Mouse (Mus musculus): ENCODE data around the gene Mrpl14. TPM values are rescaled to one million over a fixed set of nuclear protein-coding genes. Genes with fewer than 3 reads are reported as not detected.

The Mrpl14 gene
- total RNA-seq, 2 experiments from 2014 or later = 103 to 107 TPM

DNA sequence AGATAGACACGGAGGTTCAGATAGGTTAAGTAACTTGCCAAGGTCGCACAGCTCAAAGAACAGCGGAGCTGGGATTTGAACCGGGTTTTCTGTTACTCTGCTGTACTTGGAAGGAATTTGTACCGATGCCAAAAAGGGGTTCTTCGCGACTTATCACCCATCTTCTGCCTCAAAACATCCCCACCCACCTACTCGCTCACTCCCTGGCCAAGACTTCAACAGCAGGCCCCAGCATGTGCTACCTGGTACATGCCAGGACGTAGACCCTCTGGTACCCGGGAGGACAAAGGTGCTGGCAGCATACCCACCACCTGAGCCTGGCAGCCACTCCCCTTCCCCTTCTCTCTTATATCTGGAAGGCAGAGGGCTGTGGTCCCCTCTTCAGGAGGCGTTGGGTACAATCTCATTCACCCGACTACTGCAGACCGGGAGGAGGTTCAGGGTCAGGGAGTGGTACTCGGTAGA, 1.4 kb upstream of the Mrpl14 start:
- intact Hi-C loops (cut with DNase I) = no loop called here
- no peak for DNase-seq

DNA sequence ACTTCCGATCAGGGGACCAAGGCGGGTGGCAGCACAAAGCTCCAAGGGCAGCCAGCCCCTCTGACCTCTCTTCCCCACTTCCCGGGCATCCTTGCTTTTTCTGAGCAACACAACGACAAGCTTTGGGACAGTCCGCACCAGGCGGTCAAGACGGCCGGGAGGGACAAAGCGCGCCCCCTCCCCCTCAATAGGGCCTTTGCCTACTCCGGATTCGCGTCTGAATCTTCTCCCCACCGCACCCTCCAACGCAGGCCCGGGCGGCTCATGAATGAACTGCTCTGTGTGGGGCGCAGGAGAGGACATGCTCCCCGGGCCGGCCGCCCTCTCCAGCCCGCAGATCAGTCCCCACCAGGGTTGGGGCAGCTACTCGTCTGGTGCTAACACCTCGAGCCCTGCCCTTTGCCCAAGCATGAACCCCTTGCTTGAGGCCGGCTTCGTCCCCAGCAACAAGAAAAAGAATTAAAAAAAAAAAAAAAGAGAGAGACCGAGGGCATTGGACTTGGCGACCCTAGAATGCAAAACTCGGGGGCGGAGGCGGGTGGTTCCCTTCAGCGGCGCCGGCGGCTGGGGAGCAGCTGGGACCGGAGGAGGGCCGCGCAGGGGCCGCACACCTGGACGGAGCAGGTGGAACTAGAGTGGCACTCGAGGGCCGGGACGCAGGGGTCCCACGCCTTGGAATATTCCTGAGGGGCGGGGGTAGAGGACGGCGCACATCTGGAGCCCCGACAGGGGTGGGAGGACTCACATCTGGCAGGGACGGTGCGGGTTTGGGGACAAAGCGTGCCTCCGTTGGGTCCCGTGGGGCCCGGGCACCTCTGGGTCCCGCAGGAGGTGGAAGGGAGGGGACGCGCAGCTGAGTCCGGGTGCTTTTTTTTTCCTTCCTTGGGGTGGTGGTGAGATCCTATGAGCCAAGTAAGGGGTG, 690 bp upstream of the Mrpl14 start:
- peak in 1 of 2 experiments; percentile 40 for DNase-seq
- intact Hi-C loops (cut with DNase I) = no loop called here

DNA sequence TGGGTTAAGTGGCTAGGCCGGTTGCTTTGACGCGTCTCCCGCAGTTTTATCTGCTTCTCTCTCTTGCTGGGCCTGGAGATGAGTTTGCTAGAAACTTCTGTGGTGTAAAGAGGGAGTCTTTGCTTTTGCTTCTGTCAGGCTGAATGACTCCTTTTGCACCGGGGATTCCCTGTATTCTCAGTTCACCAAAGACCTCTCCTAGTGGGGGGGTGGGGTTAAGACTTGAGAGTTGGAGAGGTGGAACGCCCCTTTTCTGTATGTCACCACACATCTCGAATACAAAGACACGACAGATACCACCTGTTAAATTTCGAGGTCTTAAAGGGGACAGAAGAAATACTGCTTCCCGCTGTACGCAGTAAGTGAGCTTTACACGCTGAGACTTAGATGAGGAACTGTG, 594 bp downstream of the Mrpl14 start, which contains the start of gene Tmem63b:
Gene Tmem63b (minus strand): TSS at position 190 of the 400 bp plus-strand sequence.
- intact Hi-C loops (cut with DNase I) = no loop called here
- no peak for DNase-seq

- intact Hi-C loops (cut with DNase I) = no loop called here
These were observed 3.0 kb downstream of the Mrpl14 start for GRCm38 (mm10) chr17:45689120-45689519.

DNA sequence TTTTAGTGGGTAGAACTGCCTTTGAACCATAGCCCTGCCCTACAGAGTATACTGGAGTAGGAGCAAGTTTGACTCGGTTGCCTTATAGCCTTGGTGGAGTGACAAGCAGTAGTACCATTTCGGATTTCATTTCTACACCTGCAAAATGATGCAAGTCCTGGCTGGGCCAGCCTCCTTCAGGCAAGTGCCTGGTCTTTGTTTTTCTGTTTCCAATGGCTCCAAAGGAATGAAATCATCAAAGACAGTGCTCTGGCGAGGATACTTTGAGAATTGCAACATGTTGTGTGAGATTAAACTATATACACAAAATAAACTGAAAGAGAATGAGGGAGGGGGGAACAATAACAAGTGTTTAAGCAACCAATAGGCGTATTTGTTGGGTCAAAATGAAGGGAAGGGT, 3.9 kb downstream of the Mrpl14 start:
- DNase-seq = no peak
- intact Hi-C loops (cut with DNase I) = no loop called here

More at GRCm38 (mm10) chr17:45689120-45689519, 3.0 kb downstream of the Mrpl14 start:
- DNase-seq = no peak

DNA sequence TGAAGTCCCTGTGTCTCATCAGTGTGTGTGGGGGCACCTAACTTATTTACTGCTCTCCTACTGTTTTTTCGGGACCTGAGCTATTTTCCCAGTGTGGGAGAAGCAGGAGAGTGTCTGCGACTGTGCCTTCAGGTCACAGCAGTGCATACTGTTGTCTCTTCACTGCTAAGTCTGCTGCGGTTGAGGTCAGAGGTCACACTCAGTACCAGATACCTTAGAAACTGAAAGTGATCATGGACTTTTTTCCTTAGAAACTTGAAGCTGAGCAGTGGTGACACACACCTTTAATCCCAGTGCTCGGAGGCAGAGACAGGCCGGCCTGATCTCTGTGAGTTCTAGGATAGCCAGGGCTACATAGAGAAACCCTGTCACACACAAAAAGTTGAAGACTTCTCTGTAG, 6.0 kb downstream of the Mrpl14 start:
- no peak for DNase-seq
- intact Hi-C loops (cut with DNase I) = no loop called here

DNA sequence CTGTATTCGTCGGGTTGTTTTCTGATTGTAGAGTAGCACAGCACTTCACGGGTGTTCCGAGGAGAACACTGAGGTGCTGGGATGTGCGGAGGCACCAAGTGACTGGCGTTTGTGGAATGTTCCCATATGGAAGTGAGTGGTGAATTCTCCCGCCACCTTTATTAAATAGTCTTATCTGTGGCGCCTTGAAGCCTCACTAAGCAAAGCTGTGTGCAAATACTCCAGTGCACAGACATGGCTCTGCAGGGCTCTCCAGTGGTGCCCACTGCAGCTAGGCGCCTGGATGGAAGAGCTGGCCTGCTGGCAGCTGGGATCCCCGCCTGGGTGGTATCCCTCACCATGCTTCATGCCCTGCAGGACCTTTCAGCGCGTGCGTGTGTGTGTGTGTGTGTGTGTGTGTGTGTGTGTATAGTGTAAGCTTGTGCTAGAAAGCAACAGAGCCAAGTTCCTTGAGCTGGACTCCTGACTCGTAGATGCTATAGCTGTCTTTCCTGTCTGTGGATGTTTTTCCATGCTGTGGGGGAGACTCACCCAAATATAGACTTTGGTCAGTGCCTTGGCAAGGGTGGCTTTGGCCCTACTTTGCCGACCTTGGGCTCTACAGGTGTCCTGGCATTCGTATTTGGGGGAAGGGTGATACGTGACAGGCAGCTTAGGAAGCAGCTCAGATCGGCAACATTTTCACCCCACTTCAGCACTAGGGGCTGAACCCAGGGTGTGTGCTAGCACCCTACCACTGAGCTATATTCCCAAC, 7.9 kb downstream of the Mrpl14 start:
- intact Hi-C loops (cut with DNase I) = no loop called here
- DNase-seq = no peak

GRCm38 (mm10) chr17:45695227-45696120, 9.4 kb downstream of the Mrpl14 start:
- intact Hi-C loops (cut with DNase I) = no loop called here
- no peak for DNase-seq

GRCm38 (mm10) chr17:45696981-45697380, 10.9 kb downstream of the Mrpl14 start:
- intact Hi-C loops (cut with DNase I) = no loop called here
- no peak for DNase-seq

GRCm38 (mm10) chr17:45698368-45698767, 12.2 kb downstream of the Mrpl14 start:
- DNase-seq = no peak
- intact Hi-C loops (cut with DNase I) = no loop called here

- intact Hi-C loops (cut with DNase I) = no loop called here
- DNase-seq = no peak
These were observed 13.1 kb downstream of the Mrpl14 start for GRCm38 (mm10) chr17:45699039-45699740.

GRCm38 (mm10) chr17:45700496-45701235, 14.5 kb downstream of the Mrpl14 start:
- peak; percentile 41 to 53 for DNase-seq
- intact Hi-C loops (cut with DNase I) = no loop called here

GRCm38 (mm10) chr17:45701236-45701591, 15.1 kb downstream of the Mrpl14 start:
- DNase-seq = no peak
- intact Hi-C loops (cut with DNase I) = no loop called here

- no peak for DNase-seq
- intact Hi-C loops (cut with DNase I) = no loop called here
These were observed 16.1 kb downstream of the Mrpl14 start for GRCm38 (mm10) chr17:45702254-45702653.

DNA sequence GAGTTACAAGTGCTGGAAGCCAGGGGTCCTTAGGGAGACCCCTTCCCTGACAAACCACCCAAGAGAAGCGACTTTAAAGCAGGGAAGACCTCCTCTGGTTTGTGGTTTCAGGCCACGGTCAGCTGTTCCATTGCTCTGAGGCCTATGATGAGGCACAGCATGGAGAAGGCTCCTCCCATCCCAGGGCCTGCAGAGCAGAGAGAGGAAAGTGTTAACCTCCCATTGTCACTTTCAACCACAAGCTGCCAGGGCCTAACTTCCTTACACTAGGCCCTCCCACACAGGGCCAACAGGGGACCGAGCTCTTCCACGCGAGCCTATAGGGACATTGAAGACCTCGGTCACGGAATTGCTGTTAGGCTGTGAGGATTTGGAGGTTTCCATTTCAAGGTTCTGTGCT, 17.1 kb downstream of the Mrpl14 start:
- intact Hi-C loops (cut with DNase I) = no loop called here

DNA sequence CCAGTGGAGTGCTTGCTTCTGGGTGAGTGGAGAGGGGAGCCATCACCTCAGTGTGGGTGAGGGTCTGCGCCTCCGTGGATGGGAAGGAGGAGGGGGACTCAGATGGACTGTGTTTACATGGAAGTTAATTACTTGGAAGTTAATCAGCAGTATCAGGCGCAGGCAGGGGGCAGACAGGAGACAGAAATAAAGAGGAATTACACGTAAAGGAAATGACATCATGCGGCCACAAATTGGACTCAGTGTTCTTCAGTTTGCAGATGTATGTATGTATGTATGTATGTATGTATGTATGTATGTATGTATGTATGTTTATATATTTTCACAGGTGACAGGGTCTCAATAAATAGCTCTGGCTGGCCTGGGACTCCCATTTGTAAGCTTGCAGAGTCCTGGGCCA, 20.7 kb downstream of the Mrpl14 start:
- DNase-seq = no peak
- intact Hi-C loops (cut with DNase I) = no loop called here

More for the DNA sequence above, 17.1 kb downstream of the Mrpl14 start:
- DNase-seq = no peak

- no peak for DNase-seq
- intact Hi-C loops (cut with DNase I) = no loop called here
These were observed 21.3 kb downstream of the Mrpl14 start for GRCm38 (mm10) chr17:45707376-45707775.

DNA sequence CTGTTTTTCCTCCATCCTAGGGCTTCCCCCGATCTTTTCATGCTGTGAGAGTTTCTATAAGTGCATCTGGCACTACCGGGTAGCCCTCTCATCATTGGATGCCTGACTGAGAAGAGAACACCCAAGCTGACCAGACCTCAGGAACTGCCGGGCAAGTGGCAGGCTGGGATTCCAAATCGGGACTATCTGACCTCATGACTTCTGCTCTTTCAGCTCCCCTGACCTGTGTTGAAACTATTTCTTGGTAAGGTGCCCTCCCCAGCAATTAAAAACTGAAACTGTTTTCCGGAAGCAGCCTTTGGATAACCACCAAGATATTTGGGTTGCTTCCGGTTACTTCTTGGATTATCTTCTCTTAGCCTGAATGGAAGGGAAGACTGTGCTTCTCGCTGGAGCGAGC, 22.1 kb downstream of the Mrpl14 start:
- intact Hi-C loops (cut with DNase I) = no loop called here
- no peak for DNase-seq

DNA sequence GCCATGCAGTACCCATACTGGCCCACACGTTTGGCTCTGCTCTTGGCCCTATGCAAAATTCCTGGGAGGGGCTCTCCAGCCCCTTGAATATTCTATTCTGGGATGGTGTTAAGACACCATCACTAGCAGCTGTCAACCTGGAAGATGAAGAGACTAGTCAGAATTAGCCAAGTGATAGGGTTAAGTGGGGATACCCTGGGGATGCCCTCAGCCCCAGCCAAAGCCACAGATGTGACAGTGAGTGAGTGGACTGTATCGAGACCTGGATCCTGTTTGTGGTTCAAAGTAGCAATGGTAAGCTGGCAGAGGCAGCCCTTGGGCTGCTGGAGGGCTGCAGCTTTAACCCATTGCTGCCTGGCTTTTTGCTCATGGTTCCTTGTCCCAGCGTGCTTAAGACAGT, 23.7 kb downstream of the Mrpl14 start:
- no peak for DNase-seq
- intact Hi-C loops (cut with DNase I) = no loop called here

Data from gastrocnemius, postnatal 36 days (tissue).